Mouse (Mus musculus): ENCODE measurements around the gene Prr9.

DNA sequence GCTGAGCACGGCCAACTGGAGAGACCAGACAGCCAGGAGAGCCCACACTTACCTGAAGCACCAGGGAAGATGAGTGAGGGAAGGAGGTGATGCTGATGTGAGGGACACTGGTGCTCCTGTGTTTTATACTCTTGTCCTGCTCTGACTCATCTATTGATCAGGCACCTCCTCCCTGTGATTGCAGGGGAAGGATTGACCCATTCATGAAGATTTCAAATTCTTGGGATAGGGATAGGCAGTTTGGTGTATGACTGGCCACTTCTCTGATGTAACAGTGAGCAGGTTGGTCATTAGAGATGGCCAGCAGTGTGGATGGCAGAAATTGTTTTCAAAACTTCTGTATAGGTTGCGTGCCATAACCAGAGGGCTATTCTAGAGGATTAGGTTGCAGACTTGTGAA lies 40.7 kb downstream of the Prr9 start, which contains the start of gene Lor:
- TF ChIP-seq CTCF (IDR thresholded peaks at IDR 0.05; ENCODE audit: low read depth) (no peak), EP300 (IDR thresholded peaks at IDR 0.05; ENCODE audit: low read depth) (no peak)

All from liver, postnatal 0 days (tissue).